Mouse (Mus musculus): ENCODE measurements around the gene Vtcn1.

- TF ChIP-seq CTCF (IDR thresholded peaks at IDR 0.05; ENCODE audit: extremely low read depth, insufficient read depth, insufficient read length, insufficient replicate concordance), result no peak
- no peak for TF ChIP-seq POLR2A (IDR thresholded peaks at IDR 0.05; ENCODE audit: low read depth, low read length)
These were observed 51.8 kb downstream of the Vtcn1 start for GRCm38 (mm10) chr3:100877057-100877456.
